Comparison of ENCODE assay signal across 7 mouse cellular contexts in the genomic region with DNA sequence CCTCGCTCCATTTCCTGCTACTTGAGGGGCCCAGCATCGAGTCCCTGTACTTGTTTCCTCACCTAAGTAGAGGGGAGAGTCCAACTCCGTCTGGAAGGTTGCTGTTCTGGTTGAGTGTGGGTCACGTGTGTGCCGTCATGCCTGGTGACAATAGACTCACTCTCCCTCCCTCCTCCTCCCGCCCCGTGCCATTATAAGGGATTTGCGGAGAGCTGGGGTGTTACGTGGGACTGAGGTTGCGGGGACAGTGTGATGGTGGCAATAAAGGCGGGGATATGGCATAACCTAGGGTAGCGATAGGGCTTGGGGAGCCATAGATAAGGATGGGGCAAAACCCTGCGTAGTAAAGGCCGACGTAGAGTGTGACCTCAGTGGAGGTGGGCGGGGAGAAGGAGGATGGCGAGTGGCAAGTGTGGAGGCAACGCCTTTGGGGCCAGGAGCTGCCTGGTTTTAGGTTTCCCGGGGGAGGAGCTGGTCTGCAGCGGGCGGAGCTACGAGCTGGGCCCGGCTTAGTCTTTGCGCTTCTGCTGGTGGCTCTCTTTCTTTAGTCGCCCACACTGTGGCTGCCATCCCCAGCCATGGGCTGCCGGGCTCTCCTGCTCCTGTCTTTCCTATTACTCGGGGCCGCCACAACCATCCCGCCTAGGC. TPM values are rescaled to one million over a fixed set of nuclear protein-coding genes. Genes with fewer than 3 reads are reported as not detected.
DNase-seq lines count a peak whose midpoint lies in the region; ATAC-seq lines count a peak whose summit lies in the region.

No protein-coding gene starts in this region.

- peak overlapping the region; percentile 68 for H3K9ac ChIP-seq in intestine, embryonic 15.5 days

- H3K36me3 ChIP-seq in intestine, embryonic 15.5 days: no peaks in the 10 kb centered on the region
- H3K36me3 ChIP-seq in midbrain, embryonic 10.5 days: peaks cover 12% of the 10 kb centered on the region; the same call in 1 of the 2 replicates

- no peaks in the 10 kb centered on the region for H3K27me3 ChIP-seq in intestine, embryonic 15.5 days (replicated peaks)
- H3K27me3 ChIP-seq in midbrain, embryonic 10.5 days (ENCODE audit: low read depth, poor library complexity, severe bottlenecking): no peaks in the 10 kb centered on the region

- H3K4me1 ChIP-seq in intestine, embryonic 15.5 days (replicated peaks): no peaks in the 10 kb centered on the region; the same call in 1 of the 2 replicates
- peaks cover 31% of the 10 kb centered on the region for H3K4me1 ChIP-seq in midbrain, embryonic 10.5 days

- intact Hi-C loops in left cerebral cortex, postnatal 25 days (cut with DNase I): loop anchor here (1.0 to 5.0 kb wide), 7 partner anchors 22 to 238 kb away; partner anchors contain the start of genes Ankrd42, Pcf11 and Rab30

- ATAC-seq in intestine, embryonic 15.5 days: peak; percentile 90

- WGBS in intestine, embryonic 15.5 days: under 1% methylated on average over 29 of the region's 29 CpGs
- under 1% methylated on average over 29 of the region's 29 CpGs for WGBS in midbrain, embryonic 10.5 days

- H3K4me3 ChIP-seq in intestine, embryonic 15.5 days (replicated peaks): peak overlapping the region; percentile 64
- H3K4me3 ChIP-seq in midbrain, embryonic 10.5 days: peak overlapping the region; percentile 72

- no peaks in the 10 kb centered on the region for H3K9me3 ChIP-seq in intestine, embryonic 15.5 days
- H3K9me3 ChIP-seq in midbrain, embryonic 10.5 days (replicated peaks): no peaks in the 10 kb centered on the region

- DNase-seq in adrenal gland, adult 18-20 months (ENCODE audit: low spot score in 2 of 2): peak; percentile 76 to 79
- DNase-seq in embryo, embryonic 11 days: peak; percentile 94
- DNase-seq in gastrocnemius, postnatal 25 days: peak; percentile 90
- DNase-seq in left cerebral cortex, postnatal 25 days (ENCODE audit: low spot score in 2 of 2): peak; percentile 84 to 95
- DNase-seq in midbrain, embryonic 10.5 days (ENCODE audit: low spot score): peak; percentile 92
- DNase-seq in right cerebral cortex, postnatal 4 days: peak; percentile 74

- peak overlapping the region; percentile 98 for H3K27ac ChIP-seq in intestine, embryonic 15.5 days
- peak overlapping the region; percentile 98 for H3K27ac ChIP-seq in midbrain, embryonic 10.5 days (replicated peaks)

- H3K4me2 ChIP-seq in intestine, embryonic 15.5 days (replicated peaks): peak overlapping the region; percentile 83

RNA-seq across cellular contexts. Expression of gene Prcp, which starts 0.6 kb away (rescaled TPM):
- 10 to 100 TPM; 12.1 to 13.4 TPM for total RNA-seq in adrenal gland, adult 18-20 months (2021)
- 1 to 10 TPM; 3.7 to 6.6 TPM for total RNA-seq in gastrocnemius, postnatal 25 days (2021)
- 22.3 and 22.7 TPM in 2 replicates for polyA plus RNA-seq in intestine, embryonic 15.5 days (2015; fragmentation: Nextera tagmentation; extraction: Ambion mirVana)
- 10 to 100 TPM in 1 of 2 experiments, 1 to 10 TPM in 1; 9.4 to 11.4 TPM for total RNA-seq in left cerebral cortex, postnatal 25 days (2021)
- 20.0 and 20.7 TPM in 2 replicates for polyA plus RNA-seq in midbrain, embryonic 10.5 days (2016; fragmentation: Nextera tagmentation; extraction: Ambion mirVana)

RNA-seq across cellular contexts. Expression of gene Ddias, which starts 0.8 kb away (rescaled TPM):
- total RNA-seq in adrenal gland, adult 18-20 months (2021): under 1 TPM; 0.42 to 0.86 TPM
- under 1 TPM in 1 of 2 experiments, not detected in 1; 0.24 TPM for total RNA-seq in gastrocnemius, postnatal 25 days (2021)
- polyA plus RNA-seq in intestine, embryonic 15.5 days (2015; fragmentation: Nextera tagmentation; extraction: Ambion mirVana): 9.4 and 12.1 TPM in 2 replicates
- under 1 TPM; 0.55 to 0.87 TPM for total RNA-seq in left cerebral cortex, postnatal 25 days (2021)
- 21.7 and 26.3 TPM in 2 replicates for polyA plus RNA-seq in midbrain, embryonic 10.5 days (2016; fragmentation: Nextera tagmentation; extraction: Ambion mirVana)

Comparison
In these comparisons a context has a peak if more than half of its experiments do, and no peak if none do; other contexts are left out.
1. Peak in every context shown above with its lines: DNase-seq, ATAC-seq, H3K4me3 ChIP-seq and H3K27ac ChIP-seq.